Mouse (Mus musculus) left cerebral cortex, adult 2 months (tissue): ENCODE results near the gene Glcci1. TPM values are rescaled to one million over a fixed set of nuclear protein-coding genes. Genes with fewer than 3 reads are reported as not detected.

Experiments
- DNase-seq, 2 experiments: peaks; one replicate each; pipeline ENCODE4 v3.0.0; 2021 to 2022; ENCODE audit warnings: low spot score in 2 of 2, mixed read lengths in 1 of 2; ENCODE audit errors: extremely low spot score in 1 of 2
- H3K27ac ChIP-seq: fragments of 200-600 bp; 2 replicates; pipeline ENCODE4 v1.8.1; 2022
- H3K4me3 ChIP-seq: fragments of 200-600 bp; 2 replicates; pipeline ENCODE4 v1.8.1; 2022
- CTCF ChIP-seq: fragments of 200-600 bp; IDR thresholded peaks from 2 replicates; pipeline ENCODE4 v1.8.1; 2022; ENCODE audit warnings: antibody characterized with exemption, mild to moderate bottlenecking, moderate library complexity
- intact Hi-C: fragments of 180-260 bp; cut with DNase I; formaldehyde crosslinking; loops from one replicate; pipeline ENCODE4 v1.15.1; 2025
- total RNA-seq, 2 experiments: library from RNA; stranded (reverse); gene quantifications; 2 replicates each; pipeline ENCODE4 v1.2.3; 2021

Glcci1 gene
- total RNA-seq, 2 experiments from 2014 or later = 160 to 164 TPM

DNA sequence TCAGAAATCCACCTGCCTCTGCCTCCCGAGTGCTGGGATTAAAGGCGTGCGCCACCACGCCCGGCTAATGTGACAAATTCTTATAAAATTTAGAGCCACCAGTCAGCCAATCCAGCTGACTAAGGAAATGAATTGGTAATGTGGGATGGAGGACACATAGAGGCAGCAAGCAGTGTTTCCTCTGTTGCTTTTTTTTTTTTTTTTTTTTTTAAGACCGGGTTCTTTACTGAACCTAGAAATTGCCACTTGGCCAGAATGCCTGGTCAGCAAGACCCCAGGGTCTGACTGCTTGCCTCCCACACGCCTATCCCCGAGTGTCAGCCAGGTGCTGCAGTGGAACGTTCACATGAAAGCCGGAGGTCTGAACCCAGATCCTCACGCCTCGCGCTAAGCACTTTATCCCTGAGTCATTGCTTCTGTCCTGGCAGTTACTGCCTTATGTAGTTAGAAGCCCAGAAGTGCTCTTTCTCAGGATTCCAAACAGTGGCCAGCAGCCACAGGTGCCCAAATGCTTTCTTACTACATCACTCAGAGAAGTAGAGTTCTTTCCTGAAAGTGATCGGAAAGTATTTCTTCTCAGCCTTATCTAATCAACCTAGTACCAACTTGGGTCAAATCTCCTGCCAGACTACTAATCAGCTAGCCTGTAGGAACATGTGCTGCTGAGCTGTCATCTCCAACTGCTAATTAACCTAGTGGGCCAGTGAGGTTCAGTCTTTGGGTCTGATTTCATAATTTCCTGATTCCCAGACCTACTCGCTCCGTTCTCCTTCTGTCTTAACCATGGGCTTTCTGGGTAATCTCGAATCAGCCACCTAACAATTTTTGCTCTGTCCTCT is 24.7 kb upstream of the Glcci1 start:
- Histone ChIP-seq H3K27ac (no peak overlapping the region), H3K4me3 (no peak overlapping the region)
- DNase-seq = no peak
- intact Hi-C loops = no loop called here
- no peak for TF ChIP-seq CTCF

DNA sequence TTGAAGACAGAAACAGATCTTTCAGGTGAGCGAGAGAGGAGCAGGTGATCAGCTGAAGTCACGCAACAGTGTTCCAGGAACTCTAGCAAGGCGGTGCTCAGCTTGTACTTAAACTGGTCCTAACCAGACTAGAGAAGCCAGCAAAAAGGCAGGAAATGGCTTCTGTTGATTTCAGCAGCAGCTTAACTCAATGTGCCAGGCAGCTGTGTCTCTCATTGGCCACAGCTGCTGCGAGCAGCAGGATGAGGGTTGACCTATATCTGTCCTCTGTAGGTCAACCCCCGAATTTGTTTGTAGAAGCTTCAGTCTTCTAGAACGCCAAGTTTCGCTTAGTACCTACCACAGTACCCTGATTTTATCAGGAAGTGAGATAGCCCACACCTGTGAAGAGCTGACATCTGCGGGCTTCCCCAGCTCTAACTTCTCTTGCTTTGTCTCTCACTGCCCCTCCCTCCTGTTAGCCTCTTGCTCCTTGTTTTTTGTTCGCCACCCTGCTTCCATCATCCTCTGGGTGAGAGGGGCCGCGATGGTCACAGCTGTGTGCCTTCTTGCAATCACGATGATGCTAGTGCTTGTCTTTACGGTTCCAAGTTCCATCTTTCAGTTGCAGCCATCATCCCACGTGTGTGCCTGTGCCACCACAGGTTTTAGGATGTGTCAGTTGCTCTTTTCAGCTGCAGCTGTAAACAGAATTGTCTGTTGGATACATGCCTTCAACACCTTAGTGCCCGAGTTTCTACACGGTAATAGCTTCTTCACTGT is 23.8 kb upstream of the Glcci1 start:
- DNase-seq = no peak
- no peak for TF ChIP-seq CTCF
- intact Hi-C loops = no loop called here
- Histone ChIP-seq H3K27ac (no peak overlapping the region), H3K4me3 (no peak overlapping the region)

DNA sequence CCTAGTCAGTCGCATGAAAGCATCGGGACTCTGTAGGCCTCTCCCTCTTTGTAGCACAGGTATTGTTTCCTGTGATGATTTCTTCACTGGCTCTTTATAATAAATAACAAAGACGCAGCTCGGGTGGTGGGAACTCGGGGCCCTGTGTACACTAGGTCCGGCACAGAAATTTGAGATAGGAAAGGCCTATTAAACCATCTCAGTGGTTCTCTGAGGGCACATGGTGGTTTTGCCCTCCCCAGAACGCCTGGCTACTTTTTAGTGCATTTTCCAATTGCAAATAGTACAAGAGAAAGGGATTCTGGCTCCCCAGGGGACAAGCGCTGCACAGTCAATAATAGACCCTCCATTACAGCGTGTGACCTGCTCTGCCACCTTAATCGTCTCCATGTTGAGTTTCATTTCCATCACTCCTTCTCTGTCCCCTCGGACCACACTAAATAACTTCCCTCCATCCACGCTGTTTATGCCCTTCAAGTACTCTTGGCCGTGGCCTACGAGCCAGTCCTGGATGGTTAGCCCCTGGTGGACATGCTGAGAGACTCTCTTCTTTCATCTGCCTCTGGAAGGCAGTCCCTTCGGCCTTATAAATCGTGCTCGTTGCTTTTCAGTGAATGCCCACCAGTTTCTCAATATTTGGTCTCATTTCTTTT is 22.9 kb upstream of the Glcci1 start:
- TF ChIP-seq CTCF = no peak
- H3K27ac ChIP-seq = no peak overlapping the region
- intact Hi-C loops = no loop called here
- DNase-seq = no peak
- no peak overlapping the region for H3K4me3 ChIP-seq

DNA sequence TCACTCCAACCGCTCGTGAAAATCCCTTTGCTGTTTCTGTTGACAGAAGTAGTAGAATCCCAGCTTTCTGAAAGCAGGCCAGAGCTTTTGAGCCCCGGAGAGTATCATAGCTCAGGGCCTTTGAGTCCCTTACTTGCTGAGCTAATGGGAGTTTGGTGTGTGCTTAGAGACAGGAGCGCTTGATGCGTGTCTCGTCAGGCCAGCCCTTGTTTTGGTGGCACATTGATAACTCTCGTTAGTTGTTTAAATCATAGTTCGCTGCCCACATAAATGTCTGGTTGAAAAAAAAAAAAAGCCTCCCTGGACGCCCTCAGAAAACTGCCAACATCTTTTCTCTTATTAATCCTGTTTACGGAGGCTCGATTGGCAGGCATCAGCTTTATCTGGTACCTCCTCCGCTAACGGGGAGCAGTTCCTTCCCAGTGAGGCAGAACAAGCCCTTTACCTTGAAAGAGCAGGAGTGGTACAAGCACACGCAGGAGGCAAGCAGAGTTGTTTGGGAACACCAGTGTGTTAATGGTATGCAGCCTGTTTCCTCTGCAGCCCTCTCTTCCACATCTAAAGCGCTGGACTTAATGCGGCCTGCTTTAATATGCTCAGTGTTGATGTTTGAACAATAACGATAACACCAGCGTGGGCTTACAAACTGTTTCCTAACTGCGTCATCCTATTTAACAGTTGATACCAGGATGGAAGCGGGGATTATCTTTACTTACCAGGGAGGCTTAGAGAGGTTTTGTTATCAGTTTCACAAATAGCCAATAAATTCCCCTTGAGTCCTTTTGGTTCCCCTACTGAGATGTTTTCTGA is 22.2 kb upstream of the Glcci1 start:
- intact Hi-C loops = no loop called here
- no peak overlapping the region for H3K4me3 ChIP-seq
- DNase-seq = no peak
- no peak for TF ChIP-seq CTCF
- H3K27ac ChIP-seq = no peak overlapping the region

DNA sequence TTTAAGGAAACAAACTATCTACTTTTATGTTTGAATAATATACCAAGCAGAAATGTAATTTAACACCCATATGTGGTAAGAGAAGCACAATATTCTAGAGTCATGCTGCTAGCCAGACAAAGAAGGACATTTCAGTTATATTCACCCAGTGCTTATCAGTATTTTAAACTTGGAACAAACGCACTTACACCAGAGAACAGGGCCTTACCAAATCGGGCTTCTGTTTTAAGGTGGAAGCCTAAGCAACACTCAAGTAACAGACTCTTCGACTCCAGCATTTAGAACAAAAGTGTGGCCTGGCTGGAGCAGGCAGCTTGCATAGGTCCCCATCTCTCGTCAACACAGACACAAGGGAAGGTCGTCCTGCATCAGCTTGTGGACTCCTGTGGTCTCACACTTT is 21.2 kb upstream of the Glcci1 start:
- H3K4me3 ChIP-seq = no peak overlapping the region
- intact Hi-C loops = no loop called here
- DNase-seq = no peak
- TF ChIP-seq CTCF = no peak
- no peak overlapping the region for H3K27ac ChIP-seq

DNA sequence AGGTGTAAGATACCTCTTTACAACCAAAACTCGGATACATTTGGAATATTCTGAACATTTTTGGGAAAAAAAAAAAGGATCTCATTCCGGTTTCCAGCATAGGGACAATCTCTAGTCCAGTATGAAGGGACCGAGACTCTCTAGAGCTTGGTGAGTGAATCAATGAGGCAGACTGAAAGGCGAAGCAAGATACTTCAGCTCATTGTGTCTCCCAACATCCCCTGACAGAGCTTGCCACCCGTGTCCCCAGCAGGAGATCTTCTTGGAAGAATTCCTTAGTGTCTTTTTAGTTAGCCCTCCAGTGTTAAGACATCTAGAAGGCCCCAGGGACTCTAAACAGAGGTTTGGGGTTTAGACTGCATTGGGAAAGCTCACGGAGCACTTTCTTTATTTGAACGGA is 20.1 kb upstream of the Glcci1 start:
- no peak for TF ChIP-seq CTCF
- Histone ChIP-seq H3K4me3 (no peak overlapping the region), H3K27ac (no peak overlapping the region)
- DNase-seq = no peak
- intact Hi-C loops = no loop called here

DNA sequence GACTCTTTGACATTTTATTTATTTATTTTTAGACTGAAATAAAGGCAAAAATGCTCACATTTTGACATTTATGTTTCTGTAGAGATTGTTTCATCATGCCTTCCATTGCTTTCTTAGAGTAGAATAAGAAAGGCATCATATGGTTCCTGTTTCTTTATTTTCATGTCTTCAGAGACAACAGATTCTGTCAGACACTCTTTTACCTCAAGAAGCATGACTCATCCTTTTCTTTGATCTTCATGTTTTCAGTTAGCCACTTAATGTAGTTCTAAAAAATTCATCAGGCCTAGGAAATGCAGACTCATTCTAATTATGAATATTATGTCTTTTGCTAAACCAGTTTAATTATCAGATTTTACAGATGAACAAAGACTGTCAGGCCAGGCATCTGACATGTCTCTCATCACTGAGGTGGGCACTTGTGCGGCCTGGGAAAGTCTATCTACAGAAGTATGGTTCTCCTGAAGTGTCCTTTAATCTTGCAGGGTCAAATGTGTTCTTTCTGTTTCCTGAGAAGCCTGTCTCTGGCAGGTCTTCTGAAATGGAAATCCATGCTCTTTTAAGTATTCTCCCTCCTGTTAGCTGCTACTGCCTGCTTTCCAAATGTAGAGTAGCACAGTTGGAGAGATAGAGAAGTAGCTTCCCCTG is 19.3 kb upstream of the Glcci1 start:
- DNase-seq = no peak
- intact Hi-C loops = no loop called here
- no peak overlapping the region for H3K4me3 ChIP-seq
- no peak overlapping the region for H3K27ac ChIP-seq
- no peak for TF ChIP-seq CTCF

DNA sequence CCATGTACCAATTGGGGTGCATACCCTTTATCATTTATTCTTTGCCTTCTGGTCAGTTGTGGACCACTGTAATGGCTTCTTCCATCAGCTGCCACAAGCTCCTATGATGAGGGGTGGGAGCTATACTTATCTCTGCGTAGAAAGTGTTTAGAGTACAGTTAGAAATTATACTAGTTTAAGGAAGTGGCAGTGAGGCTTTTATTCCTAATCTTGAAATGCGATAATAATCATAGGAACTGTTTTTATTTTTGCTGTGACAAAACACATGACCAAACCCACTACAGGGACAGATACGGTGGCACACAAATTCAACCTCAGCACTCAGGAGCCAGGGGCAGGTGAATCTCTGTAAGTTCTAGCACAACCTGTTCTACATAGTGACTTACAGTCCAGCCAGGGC is 17.2 kb upstream of the Glcci1 start:
- H3K4me3 ChIP-seq = no peak overlapping the region
- no peak for TF ChIP-seq CTCF
- no peak overlapping the region for H3K27ac ChIP-seq
- no peak for DNase-seq
- intact Hi-C loops = no loop called here

DNA sequence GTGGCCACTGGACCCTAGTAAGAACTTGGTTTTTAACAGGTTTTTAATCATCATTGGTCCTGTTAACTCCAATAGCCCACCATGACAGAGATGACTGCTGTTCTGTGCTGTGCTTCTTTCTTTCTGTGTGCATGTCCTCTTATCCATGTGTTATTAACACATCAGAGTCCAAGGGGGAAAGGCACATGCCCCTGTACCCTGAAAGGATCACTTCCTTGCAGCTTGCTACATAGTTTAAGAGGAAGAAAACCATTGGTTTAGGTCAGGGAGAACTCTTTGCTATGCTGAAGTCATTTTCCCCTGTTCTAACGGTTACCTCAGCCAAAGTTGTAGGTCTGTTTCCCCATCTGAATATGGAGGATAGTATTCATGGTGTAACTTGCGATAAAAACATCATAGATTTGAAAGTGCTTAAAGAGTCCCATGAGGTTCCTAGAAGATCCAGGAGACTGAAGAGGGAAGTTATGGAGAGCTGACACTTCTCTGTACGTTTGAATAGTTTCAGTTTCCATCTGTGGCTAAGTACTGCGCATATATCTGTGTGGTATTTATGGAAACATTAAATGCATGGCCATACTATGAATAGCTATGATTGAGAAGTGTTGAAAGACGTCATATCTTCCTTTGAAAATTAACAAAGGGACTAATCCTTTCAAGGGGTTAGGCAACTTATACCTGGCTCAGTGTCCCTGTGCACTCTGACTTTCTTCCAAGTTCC is 14.1 kb upstream of the Glcci1 start:
- Histone ChIP-seq H3K27ac (no peak overlapping the region), H3K4me3 (no peak overlapping the region)
- TF ChIP-seq CTCF = no peak
- DNase-seq = no peak
- intact Hi-C loops = no loop called here

DNA sequence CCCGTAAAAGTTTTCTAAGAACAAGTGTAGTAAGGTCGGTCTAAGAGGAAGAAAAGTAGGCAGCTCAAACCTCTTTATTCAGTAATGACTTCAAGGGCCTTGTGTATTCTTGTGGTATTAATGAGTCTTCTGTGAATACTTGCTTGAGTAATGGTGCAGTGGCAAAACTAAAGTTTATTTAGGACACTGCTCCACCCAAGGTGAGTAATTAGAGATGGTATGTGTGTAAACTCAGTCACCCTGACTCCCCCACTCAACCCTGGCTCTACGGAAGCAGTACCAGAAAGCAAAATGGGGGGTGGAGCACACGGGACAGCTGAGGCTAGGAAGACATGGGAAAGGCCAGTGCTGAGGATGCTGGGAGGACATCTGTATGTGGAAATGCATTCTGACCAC is 13.6 kb upstream of the Glcci1 start:
- intact Hi-C loops = no loop called here
- no peak for TF ChIP-seq CTCF
- Histone ChIP-seq H3K4me3 (no peak overlapping the region), H3K27ac (no peak overlapping the region)
- DNase-seq = no peak
